Mouse (Mus musculus) stomach, postnatal 0 days (tissue): ENCODE data around the gene Setx. TPM values are rescaled to one million over a fixed set of nuclear protein-coding genes. Genes with fewer than 3 reads are reported as not detected.
"Not testable (repeated sequence)": the region's sequence is repeated elsewhere in the genome, so short reads cannot be mapped to it uniquely, and the experiment has no call there.

Source experiments
- ATAC-seq: fragments of 200-750 bp; cut with Nextera tagmentation; 2 replicates; pipeline ENCODE4 v1.8.0; 2017; ENCODE audit not compliant: low FRiP score, low TSS enrichment
- DNase-seq: peaks from one replicate; pipeline ENCODE4 v3.0.0-alpha.2; 2016; ENCODE audit warnings: low spot score
- H3K27ac ChIP-seq: fragments of 300-500 bp; sonication (generic); replicated peaks from 2 replicates; pipeline ENCODE4 v1.5.1; 2014; ENCODE audit warnings: mild to moderate bottlenecking, control low read depth
- H3K27me3 ChIP-seq: fragments of 300-500 bp; sonication (generic); 2 replicates; pipeline ENCODE4 v1.6.1; 2014; ENCODE audit warnings: low read length; ENCODE audit not compliant: control insufficient read depth, insufficient read depth
- H3K36me3 ChIP-seq: fragments of 300-500 bp; sonication (generic); 2 replicates; pipeline ENCODE4 v1.6.1; 2014; ENCODE audit warnings: low read length, mixed read lengths; ENCODE audit not compliant: control insufficient read depth, insufficient read depth
- H3K4me1 ChIP-seq: fragments of 300-500 bp; sonication (generic); replicated peaks from 2 replicates; pipeline ENCODE4 v1.6.1; 2014; ENCODE audit warnings: antibody characterized with exemption; ENCODE audit not compliant: control insufficient read depth, insufficient read depth
- H3K4me2 ChIP-seq: fragments of 300-500 bp; sonication (generic); replicated peaks from 2 replicates; pipeline ENCODE4 v1.6.1; 2014; ENCODE audit warnings: low read depth, mild to moderate bottlenecking, control low read depth, moderate library complexity
- H3K4me3 ChIP-seq: fragments of 300-500 bp; sonication (generic); 2 replicates; pipeline ENCODE4 v1.5.1; 2014; ENCODE audit warnings: low read depth, low read length, control low read depth
- H3K9ac ChIP-seq: fragments of 300-500 bp; sonication (generic); 2 replicates; pipeline ENCODE4 v1.6.1; 2014; ENCODE audit warnings: mild to moderate bottlenecking, low read length, control low read depth, mixed read lengths
- H3K9me3 ChIP-seq: fragments of 300-500 bp; sonication (generic); 2 replicates; pipeline ENCODE4 v1.6.1; 2016; ENCODE audit warnings: low read length; ENCODE audit not compliant: control insufficient read depth
- CTCF ChIP-seq: IDR thresholded peaks from 2 replicates; pipeline ENCODE4 v1.5.1; 2016; ENCODE audit warnings: antibody characterized with exemption, low read depth, mild to moderate bottlenecking, moderate library complexity
- EP300 ChIP-seq: optimal IDR thresholded peaks from 2 replicates; pipeline ENCODE3; 2016; ENCODE audit warnings: antibody characterized with exemption
- WGBS: fragments of 180-500 bp; shearing (Covaris S2); extraction: QIAGEN DNeasy Blood & Tissue Kit; methylation state at CpG from one replicate; pipeline ENCODE4 v1.1.7; 2014; 5-methylcytosine and 5-hydroxymethylcytosine counted together
- polyA plus RNA-seq: library from polyadenylated mRNA; unstranded; fragments of >200 nt; fragmentation: Nextera tagmentation; extraction: Ambion mirVana; gene quantifications from 2 replicates; pipeline ENCODE4 v1.2.1, GENCODE M21; 2015

The Setx gene
- polyA plus RNA-seq, 1 experiment from 2014 or later: 4.8 TPM

GRCm38 (mm10) chr2:29095674-29096073, 28.3 kb upstream of the Setx start:
- Histone ChIP-seq H3K9me3 (no peaks in the 10 kb centered on the region), H3K27me3 (no peaks in the 10 kb centered on the region), H3K4me3 (no peak overlapping the region), H3K9ac (no peak overlapping the region), H3K36me3 (no peaks in the 10 kb centered on the region), H3K4me2 (no peak overlapping the region), H3K27ac (no peak overlapping the region), H3K4me1 (no peaks in the 10 kb centered on the region)
- WGBS: 79% methylated on average over 8 of the region's 8 CpGs
- no peak for DNase-seq
- TF ChIP-seq CTCF: no peak
- no peak for TF ChIP-seq EP300
- no peak for ATAC-seq

DNA sequence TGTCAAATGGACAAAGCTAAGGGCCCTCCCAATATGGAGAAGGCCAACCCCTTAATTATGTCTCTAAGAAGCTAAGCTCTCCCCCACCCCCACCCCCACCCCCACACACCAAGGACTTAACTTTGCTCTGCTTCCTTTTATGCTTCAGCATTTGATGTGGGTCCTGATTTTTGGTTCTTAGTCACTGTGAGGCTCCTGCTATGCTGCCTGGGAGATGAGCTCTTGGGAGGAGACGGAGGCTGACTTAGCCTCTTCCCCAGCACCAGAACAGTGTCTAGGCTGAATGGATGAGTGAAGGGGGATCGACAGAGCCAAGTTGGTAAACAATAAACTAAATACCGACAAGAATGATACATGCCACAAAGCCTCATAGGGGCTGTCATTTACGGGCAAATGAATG, 27.2 kb upstream of the Setx start:
- H3K4me3 ChIP-seq: no peak overlapping the region
- H3K36me3 ChIP-seq: no peaks in the 10 kb centered on the region
- no peak overlapping the region for H3K4me2 ChIP-seq
- 71% methylated on average over 4 of the region's 4 CpGs for WGBS
- H3K4me1 ChIP-seq: no peaks in the 10 kb centered on the region
- no peak for DNase-seq
- no peaks in the 10 kb centered on the region for H3K27me3 ChIP-seq
- H3K9ac ChIP-seq: no peak overlapping the region
- H3K27ac ChIP-seq: no peak overlapping the region
- no peak for ATAC-seq
- no peaks in the 10 kb centered on the region for H3K9me3 ChIP-seq
- no peak for TF ChIP-seq EP300

DNA sequence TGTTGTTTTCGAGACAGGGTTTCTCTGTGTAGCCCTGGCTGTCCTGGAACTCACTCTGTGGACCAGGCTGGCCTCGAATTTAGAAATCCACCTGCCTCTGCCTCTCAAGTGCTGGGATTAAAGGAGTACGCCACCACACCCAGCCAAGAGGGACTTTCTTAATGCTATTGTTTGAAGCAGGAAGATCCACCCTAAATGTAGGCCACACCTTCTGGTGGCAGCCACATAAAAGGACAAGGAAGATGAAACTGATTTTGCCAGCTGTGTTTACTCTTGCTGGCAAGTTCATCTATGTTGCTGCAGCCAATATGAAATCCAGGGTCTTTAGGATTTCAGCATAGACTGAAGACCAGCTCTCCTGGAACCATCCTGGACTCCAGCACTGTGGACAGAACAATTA, 26.5 kb upstream of the Setx start:
- no peak overlapping the region for H3K9ac ChIP-seq
- TF ChIP-seq EP300 (no peak), CTCF (no peak)

GRCm38 (mm10) chr2:29097955-29098354, 26.0 kb upstream of the Setx start:
- H3K4me1 ChIP-seq, H3K27me3 ChIP-seq, H3K9me3 ChIP-seq, H3K27ac ChIP-seq, H3K9ac ChIP-seq, DNase-seq, ATAC-seq, H3K4me3 ChIP-seq, H3K4me2 ChIP-seq, H3K36me3 ChIP-seq: not testable (repeated sequence)
- 99% methylated on average over 4 of the region's 5 CpGs for WGBS

More for the DNA sequence above, 26.5 kb upstream of the Setx start:
- H3K4me3 ChIP-seq: no peak overlapping the region
- no peaks in the 10 kb centered on the region for H3K4me1 ChIP-seq
- no peaks in the 10 kb centered on the region for H3K9me3 ChIP-seq
- H3K4me2 ChIP-seq: no peak overlapping the region
- 86% methylated on average over 3 of the region's 3 CpGs for WGBS
- no peak overlapping the region for H3K27ac ChIP-seq
- DNase-seq (no peak), ATAC-seq (no peak)
- no peaks in the 10 kb centered on the region for H3K27me3 ChIP-seq
- H3K36me3 ChIP-seq: no peaks in the 10 kb centered on the region

DNA sequence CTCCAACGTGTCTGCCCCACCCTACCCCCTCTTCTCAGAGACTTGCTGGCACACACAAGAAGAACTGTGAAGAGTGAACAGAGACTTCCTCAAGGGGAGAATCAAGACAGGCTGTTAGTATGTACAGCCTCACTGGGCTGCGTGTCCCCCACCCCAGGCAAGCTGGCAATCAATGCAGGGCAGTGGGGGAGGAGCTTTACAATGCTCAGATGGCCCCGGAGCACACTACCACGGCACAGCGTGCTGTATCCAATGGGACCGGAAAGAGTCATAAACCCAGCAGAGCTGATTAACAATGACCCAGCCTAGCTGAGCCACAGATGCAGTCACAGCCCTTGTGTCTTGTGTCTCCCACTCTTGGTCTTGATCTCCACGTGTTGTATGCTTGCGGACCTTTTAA, 25.2 kb upstream of the Setx start:
- H3K27me3 ChIP-seq: no peaks in the 10 kb centered on the region
- no peaks in the 10 kb centered on the region for H3K9me3 ChIP-seq
- H3K4me1 ChIP-seq: no peaks in the 10 kb centered on the region
- H3K27ac ChIP-seq: no peak overlapping the region
- DNase-seq (no peak), ATAC-seq (no peak)
- no peak overlapping the region for H3K4me2 ChIP-seq
- H3K4me3 ChIP-seq: no peak overlapping the region
- no peaks in the 10 kb centered on the region for H3K36me3 ChIP-seq
- 73% methylated on average over 8 of the region's 8 CpGs for WGBS
- no peak for TF ChIP-seq CTCF
- TF ChIP-seq EP300: no peak
- no peak overlapping the region for H3K9ac ChIP-seq

DNA sequence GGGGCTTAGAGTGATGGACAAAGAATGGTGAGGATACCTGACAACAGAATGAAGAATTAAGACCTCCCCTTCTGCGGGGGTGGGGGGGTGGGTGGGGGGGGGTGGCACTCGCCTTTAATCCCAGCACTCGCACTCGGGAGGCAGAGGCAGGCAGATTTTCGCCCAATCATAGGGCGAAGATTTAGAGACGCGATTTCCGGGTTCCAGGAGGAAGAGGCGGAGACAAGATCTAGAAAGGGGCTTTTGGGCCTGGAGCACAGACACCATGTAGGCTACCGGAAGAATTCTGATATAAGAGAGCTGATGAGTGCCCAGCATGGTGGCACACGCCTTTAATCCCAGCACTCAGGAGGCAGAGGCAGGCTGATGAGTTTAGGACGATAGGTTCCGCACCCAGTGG, 24.3 kb upstream of the Setx start:
- TF ChIP-seq EP300 (no peak), CTCF (no peak)
- 85% methylated on average over 14 of the region's 14 CpGs for whole genome bisulfite sequencing
- H3K9ac ChIP-seq: no peak overlapping the region

More for the DNA sequence above, 24.3 kb upstream of the Setx start:
- H3K36me3 ChIP-seq: no peaks in the 10 kb centered on the region
- H3K9me3 ChIP-seq: no peaks in the 10 kb centered on the region
- ATAC-seq (no peak), DNase-seq (no peak)
- H3K4me3 ChIP-seq: no peak overlapping the region
- H3K4me2 ChIP-seq: no peak overlapping the region
- H3K27ac ChIP-seq: no peak overlapping the region
- no peaks in the 10 kb centered on the region for H3K4me1 ChIP-seq
- H3K27me3 ChIP-seq: no peaks in the 10 kb centered on the region
